In the genomic region with DNA sequence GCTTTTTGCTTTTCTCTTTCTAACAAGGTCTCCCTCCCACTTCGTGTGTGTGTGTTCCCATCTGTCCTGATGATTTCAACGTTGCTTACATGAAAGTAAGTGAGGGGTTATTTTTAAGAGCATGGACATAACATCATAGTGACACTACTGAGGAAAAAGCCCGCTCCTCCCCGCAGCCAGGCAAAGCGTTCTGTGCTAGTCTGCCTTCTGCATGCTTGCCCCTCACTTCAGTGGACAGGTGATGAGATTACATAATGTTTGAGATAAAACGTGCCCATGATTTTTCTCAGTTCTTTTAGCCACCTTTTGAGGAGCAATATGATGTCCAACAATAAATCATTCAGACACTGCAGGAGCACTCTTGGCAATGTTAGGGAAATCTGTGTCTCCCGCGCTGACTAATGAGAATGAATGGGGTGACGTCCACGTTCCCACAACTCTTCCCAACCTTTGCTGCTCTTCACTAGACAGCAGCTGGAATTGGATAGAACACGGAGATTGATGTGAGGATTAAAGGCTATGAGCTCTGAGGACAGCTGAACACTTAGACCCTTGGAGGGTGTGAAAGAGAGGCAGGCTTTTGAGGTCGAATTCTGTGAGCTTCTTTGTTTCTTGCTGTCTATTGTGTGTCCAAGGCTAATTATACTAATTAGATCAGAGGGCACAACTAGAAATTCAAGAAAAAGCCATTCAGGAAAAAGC, we compare ENCODE assay signal across 19 mouse cellular contexts. TPM values are rescaled to one million over a fixed set of nuclear protein-coding genes. Genes with fewer than 3 reads are reported as not detected.
A peak's percentile ranks its signal among the peaks of the same experiment; 100 is the strongest.
DNase-seq lines count a peak whose midpoint lies in the region; ATAC-seq lines count a peak whose summit lies in the region.
"Had no signal": no experiment of that assay in that cellular context is flagged by ENCODE, and none has a peak within 500 bp of the region (broad histone marks: within the 10 kb centered on the region; RNA-seq: fewer than 3 reads in every experiment).

No protein-coding gene starts in this region.

- peaks cover 6% of the 10 kb centered on the region; the same call in 1 of the 2 replicates for H3K4me1 ChIP-seq in forebrain, embryonic 15.5 days
- H3K4me1 ChIP-seq: limb, embryonic 12.5 days had no signal

- no peak overlapping the region for H3K4me3 ChIP-seq in forebrain, embryonic 15.5 days
- H3K4me3 ChIP-seq: limb, embryonic 12.5 days had no signal

- H3K9ac ChIP-seq in forebrain, embryonic 15.5 days (replicated peaks): no peak overlapping the region
- H3K9ac ChIP-seq: limb, embryonic 12.5 days had no signal

- WGBS in forebrain, embryonic 15.5 days: 17% methylated on average over 12 of the region's 12 CpGs

- no peak overlapping the region for H3K27ac ChIP-seq in forebrain, embryonic 15.5 days (replicated peaks)
- H3K27ac ChIP-seq: limb, embryonic 12.5 days had no signal

- no peak for DNase-seq in frontal cortex, postnatal 14 days (ENCODE audit: low spot score in 2 of 2)
- DNase-seq in brain, adult 2 months (ENCODE audit: low read depth, low spot score): peak; percentile 24
- peak; percentile 11 for DNase-seq in mesoderm, embryonic 11.5 days (ENCODE audit: low read depth, low spot score)
- DNase-seq in cerebellum, adult 11 months: no peak
- no peak for DNase-seq in lung, postnatal 25 days (ENCODE audit: low spot score)
- no peak for DNase-seq in left cerebral cortex, postnatal 4 days
- DNase-seq: adrenal gland, adult 2 months; gastrocnemius, postnatal 10 days; heart, postnatal 10 days; kidney, postnatal 25 days; lung, adult 18-20 months; right cerebral cortex, adult 18-20 months had no signal

- H3K27me3 ChIP-seq in forebrain, embryonic 15.5 days: no peaks in the 10 kb centered on the region
- H3K27me3 ChIP-seq: limb, embryonic 12.5 days had no signal

- intact Hi-C loops in left cerebral cortex, postnatal 4 days (cut with DNase I): no loop called here

- no peaks in the 10 kb centered on the region for H3K36me3 ChIP-seq in forebrain, embryonic 15.5 days
- H3K36me3 ChIP-seq: limb, embryonic 12.5 days had no signal

- H3K4me2 ChIP-seq in forebrain, embryonic 15.5 days (replicated peaks): no peak overlapping the region
- H3K4me2 ChIP-seq: limb, embryonic 12.5 days had no signal

- ATAC-seq in frontal cortex, adult (ENCODE audit: low TSS enrichment): 0 out of 2 replicates have a peak, but pooled peaks have one; percentile 34
- ATAC-seq in forebrain, embryonic 15.5 days (replicated peaks): peak; percentile 46; the same call in 1 of the 2 replicates
- ATAC-seq: intestine, postnatal 0 days had no signal

- no peaks in the 10 kb centered on the region for H3K9me3 ChIP-seq in forebrain, embryonic 15.5 days
- H3K9me3 ChIP-seq: limb, embryonic 12.5 days had no signal

RNA-seq across cellular contexts. Expression of a gene that starts 49.4 kb away (rescaled TPM):
- not detected in 2 replicates for polyA plus RNA-seq in forebrain, embryonic 15.5 days (2015; fragmentation: Nextera tagmentation; extraction: Ambion mirVana)
- total RNA-seq in left cerebral cortex, postnatal 4 days (2021): not detected
- total RNA-seq: adrenal gland, adult 2 months; common myeloid progenitor, adult 5-6 weeks; gastrocnemius, postnatal 10 days; heart, adult 8-10 months; heart, postnatal 10 days had no signal
- polyA plus RNA-seq: adrenal gland, adult 2 months; intestine, postnatal 0 days; spleen, adult 2 months had no signal

Comparison
In these comparisons a context has a peak if more than half of its experiments do, and no peak if none do; other contexts are left out.
1. DNase-seq: peak in brain, adult 2 months (single experiment) and mesoderm, embryonic 11.5 days (single experiment); none in frontal cortex, postnatal 14 days (0 of 2), cerebellum, adult 11 months (single experiment), lung, postnatal 25 days (single experiment) and left cerebral cortex, postnatal 4 days (single experiment).